Mouse (Mus musculus) cortical plate, adult 2 months (tissue): Measurements from ENCODE around the gene Hspbp1.

Experiments used
- CTCF ChIP-seq: fragments of 200-500 bp; IDR thresholded peaks from 2 replicates; pipeline ENCODE4 v1.5.1; 2011; ENCODE audit warnings: mild to moderate bottlenecking, control low read depth, low read length; ENCODE audit not compliant: insufficient read depth; ENCODE audit errors: extremely low read depth
- POLR2A ChIP-seq: fragments of 200-500 bp; IDR thresholded peaks from 2 replicates; pipeline ENCODE4 v1.6.1; 2011; ENCODE audit warnings: mild to moderate bottlenecking, low read length, control low read depth; ENCODE audit not compliant: insufficient read depth; ENCODE audit errors: extremely low read depth

- TF ChIP-seq POLR2A (no peak), CTCF (no peak)
Measured at GRCm38 (mm10) chr7:4647291-4647690, 37.6 kb downstream of the Hspbp1 start.
